Mouse (Mus musculus) ovary, postnatal 10 days (tissue): ENCODE data around the gene Gm19935.
A peak's percentile ranks its signal among the peaks of the same experiment; 100 is the strongest.

ENCODE experiments used
- DNase-seq: peaks from one replicate; pipeline ENCODE4 v3.0.0; 2022; ENCODE audit warnings: low spot score

The Gm19935 gene

DNA sequence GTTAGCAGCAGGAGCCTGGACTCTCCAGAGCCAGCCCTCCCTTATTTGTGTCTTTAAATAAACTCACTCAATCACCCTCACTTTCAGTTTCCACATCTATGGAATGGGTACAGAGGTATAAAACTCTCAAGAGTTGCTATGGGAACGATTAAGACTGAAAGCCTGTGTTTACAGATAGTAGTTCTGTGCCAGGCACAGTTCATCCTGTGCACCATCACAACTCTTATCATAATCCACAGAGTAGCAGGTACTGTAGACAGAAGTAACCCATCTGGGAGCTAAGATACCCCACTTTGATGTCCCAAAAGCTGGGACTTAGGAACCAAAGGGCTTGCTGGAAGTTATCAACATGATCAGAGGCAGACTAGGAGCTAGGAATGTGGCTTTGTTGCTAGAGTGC lies 12.6 kb upstream of the Gm19935 start:
- DNase-seq = no peak

DNA sequence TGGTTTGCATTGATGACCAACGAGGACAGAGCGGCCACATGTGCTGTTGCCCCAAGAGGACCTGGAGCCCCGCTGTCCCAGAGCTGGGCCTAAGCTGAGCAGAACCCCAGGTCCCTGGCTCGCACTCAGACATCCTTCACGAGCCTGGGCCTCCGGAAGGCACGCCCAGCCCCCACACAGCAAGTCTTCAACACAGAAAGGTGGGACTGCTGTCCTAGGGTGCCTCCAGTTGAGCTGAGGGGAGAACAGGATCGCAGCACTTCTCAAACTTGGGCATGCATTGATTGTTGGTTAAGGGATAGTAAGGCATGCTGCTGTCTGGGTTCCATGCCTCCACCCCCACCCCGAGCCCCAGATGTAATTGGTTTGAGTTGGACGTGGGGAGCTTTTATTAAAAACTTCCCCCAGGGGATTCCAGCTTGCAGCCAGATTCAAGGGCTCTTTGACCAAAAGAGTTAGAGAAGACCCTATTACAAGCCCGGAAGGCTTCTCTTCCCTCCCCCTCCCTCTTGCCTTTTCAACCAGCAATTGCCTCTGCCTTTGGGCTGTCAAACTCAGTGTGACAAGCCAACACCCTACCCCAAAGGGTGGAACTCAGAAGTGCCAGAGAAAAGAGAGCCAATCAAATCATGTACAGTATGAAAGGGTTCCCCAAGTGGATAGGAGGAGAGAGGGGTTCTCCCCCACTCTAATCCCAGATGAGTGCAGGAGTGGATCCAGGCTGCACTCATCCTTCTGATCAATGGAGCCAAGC lies 12.0 kb upstream of the Gm19935 start:
- DNase-seq = no peak

DNA sequence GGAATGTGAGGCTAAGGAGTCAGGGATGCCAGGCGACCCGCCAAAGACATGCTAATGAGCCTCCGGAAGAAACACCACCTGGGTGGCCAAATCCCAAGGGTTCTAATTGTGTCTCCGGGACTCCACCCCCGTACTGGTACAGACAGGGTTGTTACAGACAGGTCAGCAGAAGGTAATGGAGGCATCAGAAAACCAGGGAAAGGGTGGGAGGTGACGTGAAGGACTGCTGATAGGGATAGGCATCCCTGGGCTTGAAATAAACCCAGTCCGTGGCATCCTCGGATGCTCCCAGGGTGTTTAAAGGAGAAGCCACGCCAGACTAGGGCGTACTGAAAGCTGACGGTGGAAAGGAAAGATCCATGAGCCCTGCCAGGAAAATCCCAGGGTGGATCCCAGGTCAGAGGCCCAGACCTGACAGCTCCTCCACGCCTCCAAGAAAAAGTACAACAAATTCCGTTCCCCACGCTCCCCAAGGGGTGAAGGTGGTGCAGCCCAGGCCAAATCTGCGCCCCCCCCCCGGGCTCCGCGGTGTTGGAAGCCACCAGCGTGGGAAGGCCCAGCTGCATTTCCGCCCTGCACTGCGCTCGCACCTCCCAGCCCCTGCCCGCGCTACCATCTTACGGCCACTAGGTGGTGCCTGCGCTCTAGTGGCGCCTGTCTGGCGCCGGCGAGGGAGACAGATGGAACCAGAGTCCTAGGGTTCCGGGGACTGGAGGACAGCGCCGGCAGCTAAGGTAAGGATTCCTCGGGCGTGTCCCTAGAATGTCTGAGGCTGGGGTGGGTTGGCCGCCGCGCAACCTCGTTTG lies 11.2 kb upstream of the Gm19935 start, which contains the start of gene Chd9:
Gene Chd9, plus strand, starts transcription at position 172 of the 806 bp plus-strand sequence.
- DNase-seq = peak; percentile 97

DNA sequence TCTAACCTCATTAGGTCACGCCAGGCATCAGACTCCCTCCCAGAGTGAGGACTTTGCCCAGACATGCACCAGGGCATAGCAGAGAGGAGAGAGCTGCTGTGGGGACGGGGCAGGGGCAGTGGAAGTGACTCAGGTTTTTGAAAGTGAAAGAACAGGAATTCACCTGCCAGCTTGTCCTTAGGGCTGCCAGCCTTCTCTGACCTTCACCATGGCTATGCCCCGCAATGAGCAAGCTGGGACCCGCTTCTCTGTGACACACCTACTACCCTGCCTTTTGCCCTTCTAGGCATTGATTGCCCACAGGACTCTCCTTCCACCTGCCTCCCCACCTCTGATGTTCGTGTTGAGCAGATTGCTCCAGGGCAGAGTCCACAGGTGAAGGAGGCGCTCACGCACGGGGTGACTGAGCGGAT lies 8.3 kb upstream of the Gm19935 start:
- DNase-seq = no peak

DNA sequence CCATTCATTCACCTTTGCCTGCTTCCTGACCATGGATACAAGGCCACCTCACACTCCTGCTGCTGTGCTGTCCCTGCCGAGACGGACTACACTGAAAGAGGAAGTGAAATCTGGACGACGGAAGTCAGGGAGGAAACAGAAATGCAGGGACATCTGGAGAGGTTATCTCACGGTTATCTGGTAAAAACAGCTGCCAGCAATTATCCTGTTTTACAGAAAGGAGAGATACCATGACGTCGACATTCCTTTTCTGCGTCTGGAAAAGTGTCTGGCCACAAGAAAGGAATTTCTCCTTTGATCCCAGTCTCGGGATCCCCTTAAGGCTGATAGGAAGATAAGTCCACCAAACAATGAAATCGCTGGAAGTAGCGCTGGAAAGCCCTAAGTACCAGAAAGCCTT lies 5.2 kb upstream of the Gm19935 start:
- DNase-seq = no peak

DNA sequence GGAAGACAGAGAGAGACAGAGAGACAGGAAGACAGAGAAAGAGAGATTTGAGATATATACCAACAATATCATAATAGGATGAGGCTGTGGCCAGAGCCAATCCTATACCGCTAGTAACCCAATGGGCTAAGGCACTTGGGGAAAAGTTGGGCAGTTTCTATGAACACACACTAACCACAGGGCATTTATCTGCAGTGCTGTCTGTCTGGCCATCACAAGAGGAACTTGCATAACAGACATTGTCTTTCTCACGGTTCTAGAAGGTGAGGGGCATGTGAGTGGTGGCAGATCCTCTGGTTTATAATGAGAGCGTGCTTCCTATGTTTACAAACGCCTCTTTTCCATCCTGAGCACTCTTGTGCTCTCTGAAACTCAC lies 3.1 kb upstream of the Gm19935 start:
- DNase-seq = no peak

DNA sequence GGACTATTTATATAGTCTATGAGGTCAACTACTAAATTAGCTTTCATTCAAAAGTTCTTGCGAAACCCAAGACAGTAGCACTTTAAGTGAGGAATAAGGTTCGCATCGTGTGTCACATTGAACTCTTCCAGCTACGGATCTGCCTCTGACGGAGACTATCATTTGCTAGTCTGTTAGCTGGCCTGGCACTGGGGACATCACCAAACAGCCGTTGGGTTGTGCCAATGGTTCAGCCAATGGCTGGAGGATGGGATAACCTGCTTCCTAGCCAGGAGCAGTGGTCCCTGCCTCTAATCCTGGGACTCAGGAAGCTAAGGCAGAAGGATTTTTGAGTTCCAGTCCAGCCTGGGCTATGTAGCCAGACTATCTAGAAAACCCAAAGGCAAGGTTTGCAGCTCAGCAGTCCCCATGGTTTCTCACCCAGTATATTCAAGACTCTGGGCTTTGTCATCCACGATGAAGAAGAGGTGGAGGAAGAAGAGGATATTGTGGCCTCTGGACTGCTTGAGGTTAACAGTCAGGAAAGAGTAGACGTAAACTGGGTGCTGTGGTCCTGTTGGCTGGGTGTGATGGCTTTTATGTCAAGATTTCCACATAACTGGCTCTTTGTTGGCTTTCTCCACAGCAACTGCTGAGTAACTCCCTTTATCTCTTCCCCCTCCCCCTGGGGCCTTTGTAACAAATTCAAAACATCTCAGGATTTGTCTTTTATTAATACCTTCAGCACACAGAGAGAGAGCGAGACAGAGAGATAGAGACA lies 2.5 kb upstream of the Gm19935 start:
- DNase-seq = no peak

DNA sequence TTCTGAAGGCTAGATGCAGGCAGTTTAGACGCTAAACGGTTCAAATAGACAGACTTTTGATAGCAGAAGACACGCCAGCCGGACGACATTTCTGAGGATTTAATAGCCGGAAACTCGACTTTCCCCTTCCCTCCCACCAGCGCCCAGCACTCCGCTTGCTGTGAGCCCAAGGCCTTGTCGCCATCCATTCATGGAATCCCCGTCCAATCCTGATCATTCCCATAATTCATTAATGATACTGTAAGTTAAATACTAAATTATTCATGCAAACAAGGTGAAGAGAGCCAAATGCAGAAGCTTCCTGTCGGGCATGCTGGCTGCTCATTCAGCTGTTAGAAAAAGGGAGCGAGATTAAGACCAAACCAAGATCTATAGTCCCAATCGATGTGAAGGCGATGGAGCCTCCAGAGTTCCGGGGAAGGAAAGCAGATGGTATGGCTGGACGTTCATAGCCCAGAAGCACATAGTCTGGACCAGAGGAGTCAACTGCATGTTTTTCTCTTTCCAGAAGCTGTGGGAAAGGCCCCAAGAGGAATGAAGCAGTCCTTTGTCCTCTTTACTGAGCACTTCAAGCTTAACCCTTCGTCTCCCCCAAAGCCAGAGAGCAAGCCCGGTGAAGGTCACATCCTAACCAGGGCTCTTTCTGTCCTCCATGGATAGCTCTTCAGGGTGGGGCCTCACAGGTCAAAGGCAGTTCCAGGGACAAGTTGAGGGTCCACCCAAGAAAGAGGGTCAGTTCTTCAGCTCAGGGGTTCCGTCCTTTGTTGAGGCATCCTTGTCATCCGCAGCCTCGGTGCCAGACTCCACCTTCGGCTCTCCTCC lies 921 bp downstream of the Gm19935 start:
- DNase-seq = no peak

DNA sequence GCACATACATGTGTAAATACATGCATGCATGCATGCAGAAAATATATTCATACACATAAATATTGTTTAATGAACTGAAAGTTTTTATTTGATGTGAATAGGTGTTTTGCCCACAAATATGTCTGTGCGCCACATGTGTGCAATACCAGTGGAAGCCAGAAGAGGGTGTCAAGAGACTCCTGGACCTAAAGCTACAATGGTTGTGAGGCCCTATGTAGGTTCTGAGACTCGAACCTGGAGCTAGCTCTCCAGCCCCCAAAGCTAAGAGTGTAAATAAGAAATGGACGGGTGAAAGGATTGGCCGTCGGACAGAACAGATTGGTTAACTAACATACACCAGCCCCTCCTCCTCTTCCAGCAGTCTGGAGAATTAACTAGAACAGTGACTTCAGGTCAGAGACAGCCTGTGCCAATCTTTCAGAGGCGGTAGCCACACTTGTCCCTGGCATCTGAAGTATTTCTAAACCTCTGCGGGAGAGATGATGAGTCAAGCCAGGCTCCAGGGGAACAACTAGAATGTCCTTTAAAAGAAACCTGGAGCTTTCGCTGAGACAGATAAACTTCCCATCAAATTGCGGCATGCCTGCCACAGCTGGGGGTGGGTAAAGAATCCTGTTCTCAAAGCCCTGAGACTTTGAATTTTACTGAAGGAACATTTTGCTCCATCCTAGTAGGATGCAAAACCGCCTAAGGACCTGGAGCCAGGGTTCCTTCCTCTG lies 3.4 kb downstream of the Gm19935 start:
- DNase-seq = no peak

DNA sequence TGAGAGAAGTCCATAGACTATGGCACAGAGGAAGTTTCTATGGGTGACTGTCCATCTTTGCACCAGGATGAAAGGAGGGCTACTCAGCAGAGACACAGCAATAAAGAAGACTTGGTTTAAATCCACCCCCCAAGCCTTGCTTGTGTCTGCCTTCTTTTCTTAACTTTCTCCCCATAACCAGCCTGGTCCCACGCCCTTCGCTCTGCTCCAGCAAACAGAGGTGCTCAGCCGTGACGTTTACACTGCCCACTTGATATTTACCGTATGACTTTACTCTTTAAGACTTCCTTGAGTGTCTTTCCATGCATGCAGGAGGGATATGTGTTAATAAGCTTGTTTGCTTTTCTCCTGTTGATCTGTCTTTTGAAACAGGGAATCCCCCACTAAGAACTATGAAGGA lies 17.7 kb downstream of the Gm19935 start:
- DNase-seq = no peak

DNA sequence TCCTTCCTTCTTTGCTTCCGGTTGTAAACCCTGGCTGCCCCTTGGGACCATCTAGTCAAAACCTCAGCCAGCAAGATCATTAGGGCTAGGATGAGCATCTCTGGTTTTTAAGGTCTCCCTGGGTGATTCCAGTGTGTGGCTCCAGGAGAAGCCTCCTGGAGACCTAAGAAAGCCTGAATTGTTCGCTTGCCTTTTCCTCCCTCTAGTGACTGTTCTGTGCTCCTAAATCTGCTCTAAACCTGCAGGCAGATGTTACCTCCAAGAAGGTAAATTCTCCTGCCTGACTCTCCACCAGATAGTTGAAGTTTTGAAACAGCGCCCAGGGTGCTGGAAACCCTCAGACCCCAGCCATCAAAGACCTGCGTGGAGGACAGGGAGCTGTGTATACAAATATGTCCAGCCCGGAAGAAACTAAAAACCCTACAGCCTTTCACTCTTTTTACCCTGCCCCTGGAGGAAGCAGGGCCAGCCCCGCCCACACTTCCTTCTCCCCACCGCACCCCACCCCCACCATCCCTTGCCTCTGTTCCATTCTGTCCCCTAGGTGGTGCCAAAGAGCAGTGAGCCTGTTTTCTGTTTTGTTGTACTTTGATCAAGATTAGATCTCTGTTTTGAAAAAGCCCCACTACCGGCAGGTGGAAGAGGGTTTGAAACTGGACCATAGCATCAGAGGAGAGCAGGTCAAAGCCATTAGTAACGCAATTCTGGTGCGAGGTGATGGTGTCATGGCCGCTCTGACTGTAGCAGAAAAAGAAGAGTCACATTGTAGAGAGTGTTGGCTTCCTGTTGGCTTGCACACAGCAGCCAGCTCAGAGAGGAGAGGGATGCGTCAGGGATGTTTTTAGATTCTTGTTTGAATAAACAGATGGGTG lies 22.0 kb downstream of the Gm19935 start:
- no peak for DNase-seq

DNA sequence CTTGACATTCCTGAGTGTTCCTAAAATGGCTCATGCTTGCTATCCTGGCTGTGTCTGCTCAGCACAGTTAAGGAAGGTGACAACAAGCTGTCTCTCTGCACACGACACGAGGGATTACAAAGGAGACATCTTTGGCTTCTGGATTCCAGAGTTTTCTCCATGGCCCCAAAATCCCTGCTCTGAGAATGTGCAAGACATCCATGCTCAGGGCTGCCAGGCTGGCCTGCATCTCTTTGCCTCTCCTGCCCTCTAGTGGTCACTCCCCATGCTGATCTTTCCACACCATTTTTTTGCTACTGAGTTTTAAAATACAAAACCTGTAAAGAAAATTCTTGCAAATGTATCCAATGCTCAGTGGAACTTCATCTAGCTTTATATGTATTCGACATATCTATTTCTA lies 23.5 kb downstream of the Gm19935 start:
- DNase-seq = peak; percentile 41

DNA sequence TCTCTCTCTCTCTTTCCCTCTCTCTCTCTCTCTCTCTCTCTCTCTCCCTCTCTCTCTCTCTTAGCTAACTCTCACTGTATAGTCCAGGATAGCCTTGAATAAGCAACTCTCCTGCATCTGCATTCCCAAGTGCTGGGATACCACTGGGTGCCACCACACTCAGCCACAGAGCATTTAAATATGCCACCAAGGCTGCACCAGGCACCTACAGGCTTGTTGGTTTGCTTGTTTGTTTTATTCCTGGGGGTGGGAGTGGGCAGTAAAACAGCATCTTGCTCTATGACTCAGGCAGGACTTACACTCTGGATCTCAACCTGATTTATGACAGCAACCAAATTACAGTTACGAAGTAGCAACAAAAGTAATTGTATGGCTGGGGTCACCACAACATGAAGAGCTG lies 25.6 kb downstream of the Gm19935 start:
- no peak for DNase-seq

DNA sequence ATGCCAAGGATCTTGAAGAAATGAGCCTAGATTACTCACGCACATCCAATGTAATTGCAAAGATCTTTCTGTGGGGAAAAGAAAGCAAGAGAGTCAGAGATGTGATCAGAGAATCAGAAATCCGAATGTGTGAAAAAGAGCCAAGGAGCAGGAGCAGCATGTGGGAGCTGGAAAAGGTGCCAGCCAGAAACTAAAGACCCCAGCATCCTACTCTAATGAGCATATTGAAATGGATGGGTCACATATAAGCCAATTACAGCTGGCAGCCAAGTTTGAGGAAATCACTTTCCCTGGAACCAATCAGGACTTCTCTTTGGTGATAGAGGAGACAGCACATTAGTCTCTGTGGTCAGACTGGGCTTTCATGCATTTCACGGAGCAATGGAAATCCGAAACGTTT lies 47.4 kb downstream of the Gm19935 start:
- DNase-seq = no peak
